Mouse (Mus musculus): Measurements from ENCODE around the gene Ezh1.

DNA sequence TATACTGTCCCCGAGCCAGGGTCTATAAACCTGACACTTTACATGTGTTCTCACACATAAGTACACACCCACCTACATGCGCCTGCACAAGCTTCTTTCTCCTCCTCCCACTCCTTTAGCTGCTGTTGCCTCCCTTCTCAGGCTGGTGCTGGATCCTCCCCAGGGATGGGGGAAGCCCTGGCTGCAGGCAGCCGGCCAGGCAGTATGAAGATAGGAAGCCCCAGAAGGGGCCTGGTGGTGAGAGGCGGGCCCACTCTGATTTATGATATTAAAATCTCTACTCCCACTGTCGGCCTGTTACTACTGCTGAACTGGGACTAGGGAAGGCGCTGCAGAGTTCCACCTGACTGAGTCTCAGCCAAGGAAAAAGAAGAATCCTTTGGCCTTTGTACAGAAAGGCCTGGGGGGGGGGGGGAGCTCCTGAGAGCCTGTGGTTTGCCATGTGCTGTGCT, 33.0 kb upstream of the Ezh1 start:
- TF ChIP-seq CTCF (conservative IDR thresholded peaks at IDR 0.05; ENCODE audit: insufficient read depth, insufficient read length, low read depth, low read length) (no peak), POLR2A (IDR thresholded peaks at IDR 0.05; ENCODE audit: low read depth, low read length) (no peak)
